Mouse (Mus musculus) CH12.LX (cell line): ENCODE measurements around the gene 6330409D20Rik. TPM values are rescaled to one million over a fixed set of nuclear protein-coding genes. Genes with fewer than 3 reads are reported as not detected.

Source experiments
- DNase-seq: peaks from one replicate; pipeline ENCODE4 v3.0.0-alpha.2; 2013; ENCODE audit errors: extremely low read depth
- H3K27ac ChIP-seq: 2 replicates; pipeline ENCODE4 v1.5.1; 2012; ENCODE audit warnings: low read depth, mild to moderate bottlenecking, control low read depth, moderate library complexity; ENCODE audit not compliant: insufficient read depth
- H3K27me3 ChIP-seq: replicated peaks from 2 replicates; pipeline ENCODE3; 2012; ENCODE audit warnings: inconsistent platforms
- H3K36me3 ChIP-seq, 2 experiments: replicated peaks in 1 of 2; 2 replicates each; pipeline versions ENCODE3 to v1.6.1; 2012; ENCODE audit warnings: inconsistent platforms in 1 of 2, low read length in 1 of 2, mild to moderate bottlenecking in 1 of 2, mixed read lengths in 1 of 2, moderate library complexity in 1 of 2; ENCODE audit not compliant: control insufficient read depth in 1 of 2, insufficient read depth in 1 of 2
- H3K4me1 ChIP-seq, 2 experiments: 2 replicates each; pipeline ENCODE4 v1.6.1; 2012; ENCODE audit warnings: inconsistent platforms in 1 of 2, moderate library complexity in 1 of 2; ENCODE audit not compliant: insufficient read depth in 2 of 2, control insufficient read depth in 1 of 2
- H3K4me2 ChIP-seq: 2 replicates; pipeline ENCODE4 v1.6.1; 2012; ENCODE audit warnings: low read depth, mild to moderate bottlenecking, control low read depth; ENCODE audit not compliant: poor library complexity, insufficient read depth, severe bottlenecking
- H3K4me3 ChIP-seq, 3 experiments: fragments of 150-350 bp in 1 of 3; sonication (generic) in 1 of 3; replicated peaks in 1 of 3; 2 replicates each; pipeline versions ENCODE3 to v1.5.1; 2011 to 2012; ENCODE audit warnings: low read depth in 2 of 3, low read length in 2 of 3, mild to moderate bottlenecking in 2 of 3, moderate library complexity in 2 of 3, control low read depth in 1 of 3, improper control_type of control experiment in 1 of 3, inconsistent platforms in 1 of 3, mixed read lengths in 1 of 3; ENCODE audit not compliant: poor library complexity in 1 of 3
- H3K79me2 ChIP-seq: replicated peaks from 2 replicates; pipeline ENCODE4 v1.6.1; 2012; ENCODE audit warnings: mild to moderate bottlenecking, moderate library complexity; ENCODE audit not compliant: control insufficient read depth, poor library complexity, insufficient read depth, severe bottlenecking; ENCODE audit errors: extremely low read depth
- H3K9ac ChIP-seq: 2 replicates; pipeline ENCODE4 v1.6.1; 2012; ENCODE audit warnings: low read depth, mild to moderate bottlenecking, control low read depth, moderate library complexity; ENCODE audit not compliant: insufficient read depth
- H3K9me3 ChIP-seq: replicated peaks from 2 replicates; pipeline ENCODE3; 2012; ENCODE audit warnings: low read length, inconsistent platforms, mixed read lengths
- CHD1 ChIP-seq: IDR thresholded peaks from 2 replicates; pipeline ENCODE4 v1.6.1; 2012; ENCODE audit warnings: low read depth, low read length, improper control_type of control experiment, inconsistent platforms
- CTCF ChIP-seq, 2 experiments: IDR thresholded peaks in 1 of 2; conservative IDR thresholded peaks in 1 of 2; 2 replicates each; pipeline ENCODE4 v1.5.1; 2011 to 2012; ENCODE audit warnings: low read depth in 2 of 2, low read length in 2 of 2, improper control_type of control experiment in 1 of 2, inconsistent platforms in 1 of 2, mild to moderate bottlenecking in 1 of 2, moderate library complexity in 1 of 2
- ETS1 ChIP-seq: conservative IDR thresholded peaks from 2 replicates; pipeline ENCODE4 v1.6.1; 2012; ENCODE audit warnings: low read depth, mild to moderate bottlenecking, inconsistent platforms, low read length, improper control_type of control experiment, moderate library complexity
- GABPA ChIP-seq: IDR thresholded peaks from 2 replicates; pipeline ENCODE4 v1.6.1; 2012; ENCODE audit warnings: low read depth, low read length, improper control_type of control experiment, inconsistent platforms; ENCODE audit not compliant: insufficient replicate concordance
- KAT2A ChIP-seq: IDR thresholded peaks from 2 replicates; pipeline ENCODE4 v1.6.1; 2012; ENCODE audit warnings: low read length, improper control_type of control experiment, inconsistent platforms; ENCODE audit not compliant: insufficient replicate concordance
- MAFK ChIP-seq: IDR thresholded peaks from 2 replicates; pipeline ENCODE4 v1.6.1; 2011; ENCODE audit warnings: low read length, improper control_type of control experiment; ENCODE audit not compliant: insufficient replicate concordance
- MAZ ChIP-seq: IDR thresholded peaks from 2 replicates; pipeline ENCODE4 v1.6.1; 2012; ENCODE audit warnings: low read depth, mild to moderate bottlenecking, inconsistent platforms, low read length, improper control_type of control experiment, moderate library complexity
- MEF2A ChIP-seq: IDR thresholded peaks from 2 replicates; pipeline ENCODE4 v1.6.1; 2014; ENCODE audit warnings: low read depth, mild to moderate bottlenecking, inconsistent platforms, low read length, improper control_type of control experiment, borderline replicate concordance
- MXI1 ChIP-seq: IDR thresholded peaks from 2 replicates; pipeline ENCODE4 v1.6.1; 2011; ENCODE audit warnings: mild to moderate bottlenecking, low read depth, low read length, improper control_type of control experiment
- POLR2A ChIP-seq: IDR thresholded peaks from 2 replicates; pipeline ENCODE4 v1.6.1; 2011; ENCODE audit warnings: low read depth, mild to moderate bottlenecking, improper control_type of control experiment, low read length
- RAD21 ChIP-seq: IDR thresholded peaks from 2 replicates; pipeline ENCODE4 v1.6.1; 2011; ENCODE audit warnings: low read depth, mild to moderate bottlenecking, low read length, improper control_type of control experiment, moderate library complexity
- TBP ChIP-seq: conservative IDR thresholded peaks from 2 replicates; pipeline ENCODE4 v1.6.1; 2011; ENCODE audit warnings: low read depth, low read length, improper control_type of control experiment
- ZC3H11A ChIP-seq: IDR thresholded peaks from 2 replicates; pipeline ENCODE4 v1.6.1; 2012; ENCODE audit warnings: low read depth, mild to moderate bottlenecking, inconsistent platforms, low read length, improper control_type of control experiment
- ZKSCAN1 ChIP-seq: IDR thresholded peaks from 2 replicates; pipeline ENCODE4 v1.6.1; 2012; ENCODE audit warnings: low read depth, inconsistent platforms, low read length, improper control_type of control experiment, borderline replicate concordance
- ZMIZ1 ChIP-seq: IDR thresholded peaks from 2 replicates; pipeline ENCODE4 v1.6.1; 2012; ENCODE audit warnings: low read depth, mild to moderate bottlenecking, inconsistent platforms, low read length, improper control_type of control experiment
- ZNF384 ChIP-seq: IDR thresholded peaks from 2 replicates; pipeline ENCODE4 v1.6.1; 2012; ENCODE audit warnings: low read depth, low read length, improper control_type of control experiment, inconsistent platforms
- dilution Hi-C: fragments of 300-500 bp; cut with MboI; formaldehyde crosslinking; loops from 2 replicates; pipeline ENCODE4 v1.14.3; 2020; ENCODE audit warnings: low sequenced_read_pairs; ENCODE audit not compliant: extremely low pct_unique_long_range_greater_than_20kb, extremely low pct_ligation_motif_present
- in situ Hi-C: fragments of 300-500 bp; cut with MboI; formaldehyde crosslinking; loops from 3 replicates; pipeline ENCODE4 v1.14.3; 2019; ENCODE audit warnings: low sequenced_read_pairs, low pct_ligation_motif_present, low pct_unique_long_range_greater_than_20kb, mixed read lengths
- polyA plus RNA-seq: library from polyadenylated mRNA; unstranded; fragments of >175 nt; gene quantifications from 2 replicates; pipeline ENCODE4 v1.2.1, GENCODE M21; 2012; ENCODE audit warnings: low read depth; ENCODE audit not compliant: insufficient read length
- total RNA-seq, 2 experiments: library from RNA; depleted of rRNA; stranded (reverse); fragments of 300-350 nt in 1 of 2; fragments of >200 nt in 1 of 2; gene quantifications; 2 replicates each; pipeline ENCODE4 v1.2.3; 2012 to 2014

Gene 6330409D20Rik
- total and polyA plus RNA-seq, 3 experiments, result 0.46 TPM; not detected in 2

GRCm38 (mm10) chr2:32772626-32773279 is 31.9 kb upstream of the 6330409D20Rik start (continued):
- no peak for TF ChIP-seq MEF2A
- TF ChIP-seq ZNF384, result no peak

- dilution Hi-C loops (no loop called here), in situ Hi-C loops (loop anchor here (10.0 kb wide), 1 partner anchor 163 kb away; no protein-coding TSS in a partner anchor)
- Histone ChIP-seq H3K9me3 (no peaks in the 10 kb centered on the region), H3K79me2 (no peaks in the 10 kb centered on the region), H3K27ac (no peak overlapping the region), H3K4me1 (peaks cover 18 to 22% of the 10 kb centered on the region in 2 experiments), H3K4me3 (no peak overlapping the region), H3K36me3 (peaks cover 0 to under 1% of the 10 kb centered on the region in 2 experiments), H3K9ac (no peak overlapping the region), H3K4me2 (no peak overlapping the region), H3K27me3 (peaks cover 10% of the 10 kb centered on the region)
- no peak for DNase-seq
- TF ChIP-seq CTCF (conservative IDR thresholded peaks at IDR 0.05 in 1 of 2, IDR thresholded peaks at IDR 0.05 in 1 of 2; ENCODE audit: low read depth in 2 of 2, low read length in 2 of 2) (peak in 1 of 2 experiments; percentile 25; a peak in 2 of 4 replicates), POLR2A (no peak), TBP (no peak)
Measured at GRCm38 (mm10) chr2:32771886-32772285, 31.1 kb upstream of the 6330409D20Rik start.

GRCm38 (mm10) chr2:32769327-32770085 is 28.7 kb upstream of the 6330409D20Rik start:
- Histone ChIP-seq H3K9me3 (no peaks in the 10 kb centered on the region), H3K27me3 (peaks cover 10% of the 10 kb centered on the region), H3K9ac (no peak overlapping the region), H3K79me2 (no peaks in the 10 kb centered on the region), H3K27ac (no peak overlapping the region)
- no peak for TF ChIP-seq ZMIZ1
- no peak for TF ChIP-seq ETS1
- TF ChIP-seq, all 38 proteins: peak for 0
- dilution Hi-C loops (no loop called here), in situ Hi-C loops (loop anchor here (10.0 kb wide), 1 partner anchor 165 kb away; no protein-coding TSS in a partner anchor)
- peaks cover 0 to 4% of the 10 kb centered on the region in 2 experiments for H3K36me3 ChIP-seq
- H3K4me3 ChIP-seq, result no peak overlapping the region
- no peak overlapping the region for H3K4me2 ChIP-seq
- DNase-seq, result no peak
- peaks cover 6 to 11% of the 10 kb centered on the region in 2 experiments; a peak in 3 of 4 replicates for H3K4me1 ChIP-seq

- DNase-seq, result no peak
- Histone ChIP-seq H3K4me3 (no peak overlapping the region), H3K4me2 (no peak overlapping the region), H3K79me2 (no peaks in the 10 kb centered on the region), H3K27me3 (peaks cover 3% of the 10 kb centered on the region), H3K36me3 (peaks cover 0 to 6% of the 10 kb centered on the region in 2 experiments), H3K27ac (no peak overlapping the region), H3K4me1 (peaks cover 6 to 11% of the 10 kb centered on the region in 2 experiments; a peak in 3 of 4 replicates), H3K9ac (no peak overlapping the region), H3K9me3 (no peaks in the 10 kb centered on the region)
- in situ Hi-C loops, result no loop called here
- TF ChIP-seq ZKSCAN1, result no peak
- TF ChIP-seq MAFK, result no peak
- no peak for TF ChIP-seq ETS1
- no peak for TF ChIP-seq MXI1
- TF ChIP-seq MEF2A, result no peak
- no peak for TF ChIP-seq ZC3H11A
- TF ChIP-seq POLR2A, result no peak
- no peak for TF ChIP-seq CHD1
- TF ChIP-seq RAD21, result no peak
- TF ChIP-seq GABPA, result no peak
- no peak for TF ChIP-seq MAZ
- no peak for TF ChIP-seq KAT2A
- dilution Hi-C loops, result no loop called here
Measured at GRCm38 (mm10) chr2:32768661-32769285, 28.0 kb upstream of the 6330409D20Rik start.
